Mouse (Mus musculus): Measurements from ENCODE around the gene Ankrd44. TPM values are rescaled to one million over a fixed set of nuclear protein-coding genes. Genes with fewer than 3 reads are reported as not detected.

The Ankrd44 gene
- polyA plus RNA-seq, 1 experiment from 2014 or later, result 16.7 TPM

- no peaks in the 10 kb centered on the region for H3K9me3 ChIP-seq
- no peaks in the 10 kb centered on the region for H3K27me3 ChIP-seq
- no peak overlapping the region for H3K9ac ChIP-seq
- no peak overlapping the region for H3K4me3 ChIP-seq
- peaks cover 30% of the 10 kb centered on the region for H3K4me1 ChIP-seq (replicated peaks)
- H3K36me3 ChIP-seq, result no peaks in the 10 kb centered on the region
- no peak for ATAC-seq (ENCODE audit: low read depth)
- H3K27ac ChIP-seq (replicated peaks), result no peak overlapping the region
- 88% methylated on average over 3 of the region's 3 CpGs for whole genome bisulfite sequencing
- H3K4me2 ChIP-seq, result no peak overlapping the region
These were observed 70.2 kb downstream of the Ankrd44 start for GRCm38 (mm10) chr1:54855970-54856369.

DNA sequence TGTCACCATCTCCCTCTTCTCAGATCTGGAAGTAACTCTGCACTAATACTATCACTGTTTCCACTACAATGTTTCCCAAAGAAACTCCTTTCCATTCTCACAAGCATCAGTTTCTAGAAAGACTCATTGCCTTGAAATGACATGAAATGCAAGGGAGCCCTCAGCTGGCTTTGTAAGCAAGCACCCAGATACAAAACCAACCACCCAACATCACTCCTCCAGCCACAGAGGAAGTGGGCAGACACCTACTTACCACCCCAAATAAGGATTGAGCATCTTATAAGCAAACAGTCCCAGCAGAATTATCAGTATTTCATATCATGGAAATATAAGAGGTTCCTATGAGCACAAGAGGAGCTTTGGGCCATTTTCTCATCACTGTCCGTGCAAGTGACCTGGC, 71.8 kb downstream of the Ankrd44 start:
- Histone ChIP-seq H3K27me3 (no peaks in the 10 kb centered on the region), H3K27ac (replicated peaks) (no peak overlapping the region), H3K4me3 (no peak overlapping the region), H3K9ac (no peak overlapping the region), H3K4me2 (no peak overlapping the region), H3K36me3 (no peaks in the 10 kb centered on the region), H3K9me3 (no peaks in the 10 kb centered on the region), H3K4me1 (replicated peaks) (peaks cover 37% of the 10 kb centered on the region)
- no peak for ATAC-seq (ENCODE audit: low read depth)
- 88% methylated on average over 1 of the region's 1 CpGs for WGBS

DNA sequence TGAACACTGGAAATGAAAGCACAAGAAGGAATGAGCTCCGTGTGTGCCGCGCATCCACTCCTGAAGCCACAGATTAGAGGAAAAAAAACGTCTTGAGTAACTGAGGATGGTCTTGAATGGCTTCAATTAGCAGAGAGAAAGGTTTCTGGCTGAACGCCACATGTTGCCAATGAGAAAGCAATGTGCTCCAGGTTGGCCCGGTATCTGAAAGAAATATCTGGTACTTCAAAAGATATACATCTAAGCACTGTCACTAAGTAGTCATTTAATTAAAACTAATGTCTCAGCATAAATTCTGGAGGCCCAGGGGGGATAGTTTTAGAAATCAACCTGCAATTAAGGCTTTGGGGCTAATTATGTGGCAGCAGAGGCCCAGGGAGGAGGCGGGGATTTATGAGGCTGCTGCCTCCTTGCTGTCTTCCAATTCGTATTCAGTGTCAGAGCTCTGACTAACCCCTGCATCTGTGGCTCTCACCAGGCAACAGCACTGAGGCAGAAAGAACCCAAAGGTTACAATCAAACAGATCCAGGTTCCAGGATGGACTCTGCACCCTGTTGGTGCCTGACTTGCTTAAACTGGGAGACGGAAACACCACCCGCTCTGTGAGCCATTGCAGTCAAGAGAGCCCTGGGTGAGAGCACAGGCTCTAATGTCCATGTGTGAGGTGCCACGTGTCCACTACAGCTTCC, 72.7 kb downstream of the Ankrd44 start:
- Histone ChIP-seq H3K4me2 (no peak overlapping the region), H3K9me3 (no peaks in the 10 kb centered on the region), H3K9ac (no peak overlapping the region), H3K4me3 (no peak overlapping the region), H3K36me3 (no peaks in the 10 kb centered on the region), H3K4me1 (replicated peaks) (peaks cover 37% of the 10 kb centered on the region), H3K27ac (replicated peaks) (peak overlapping the region; percentile 47), H3K27me3 (no peaks in the 10 kb centered on the region)
- ATAC-seq (ENCODE audit: low read depth), result peak; percentile 85
- WGBS, result 39% methylated on average over 11 of the region's 11 CpGs

DNA sequence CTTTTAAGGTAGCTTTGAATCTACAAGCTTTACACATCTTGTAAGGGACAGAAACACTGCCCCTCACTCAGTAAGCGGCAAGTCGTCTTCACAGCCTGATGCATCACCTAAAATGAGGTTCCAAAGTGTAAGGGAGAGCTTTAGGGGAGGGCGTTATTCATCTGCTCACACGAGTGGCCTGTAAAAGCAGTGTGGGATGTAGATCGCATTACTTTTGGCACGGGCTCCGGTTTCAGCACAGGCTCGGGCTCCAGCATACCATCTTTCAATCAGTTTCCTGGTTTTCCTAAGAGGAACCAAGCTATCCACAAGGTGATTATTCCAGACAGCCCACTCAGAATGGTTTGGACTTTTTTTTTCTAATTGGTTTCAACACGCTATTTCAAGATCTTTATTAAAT, 74.6 kb downstream of the Ankrd44 start:
- Histone ChIP-seq H3K27ac (replicated peaks) (no peak overlapping the region), H3K4me2 (no peak overlapping the region), H3K9ac (no peak overlapping the region), H3K9me3 (no peaks in the 10 kb centered on the region), H3K27me3 (no peaks in the 10 kb centered on the region), H3K4me3 (no peak overlapping the region), H3K4me1 (replicated peaks) (peaks cover 37% of the 10 kb centered on the region), H3K36me3 (no peaks in the 10 kb centered on the region)
- 69% methylated on average over 9 of the region's 9 CpGs for WGBS
- ATAC-seq (ENCODE audit: low read depth), result no peak

DNA sequence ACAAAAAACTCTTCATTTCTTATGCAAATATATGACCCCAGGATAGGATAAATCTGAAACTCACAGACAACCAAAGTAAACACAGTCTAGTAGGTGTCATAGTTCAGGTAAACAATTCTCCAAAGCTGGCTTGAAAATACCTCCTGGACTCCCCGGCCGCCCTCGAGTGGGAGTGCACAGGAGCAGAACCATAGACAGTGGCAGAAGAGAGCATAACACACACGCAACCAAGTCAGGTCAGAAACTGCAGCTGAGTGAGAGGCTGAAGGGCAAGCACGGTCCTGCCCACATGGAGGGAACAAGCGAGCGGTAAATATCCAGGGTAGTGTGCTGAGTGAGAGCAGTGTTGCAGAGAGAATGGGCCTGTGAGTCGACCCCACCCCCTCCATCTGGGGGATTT, 76.1 kb downstream of the Ankrd44 start:
- Histone ChIP-seq H3K9me3 (no peaks in the 10 kb centered on the region), H3K9ac (no peak overlapping the region), H3K4me2 (no peak overlapping the region), H3K36me3 (no peaks in the 10 kb centered on the region), H3K27me3 (no peaks in the 10 kb centered on the region), H3K4me3 (no peak overlapping the region), H3K4me1 (replicated peaks) (peaks cover 37% of the 10 kb centered on the region), H3K27ac (replicated peaks) (no peak overlapping the region)
- ATAC-seq (ENCODE audit: low read depth), result no peak
- WGBS, result 44% methylated on average over 8 of the region's 8 CpGs

GRCm38 (mm10) chr1:54847238-54847637, 78.9 kb downstream of the Ankrd44 start:
- Histone ChIP-seq H3K4me2 (no peak overlapping the region), H3K9me3 (no peaks in the 10 kb centered on the region), H3K9ac (no peak overlapping the region), H3K27ac (replicated peaks) (no peak overlapping the region), H3K4me3 (no peak overlapping the region), H3K27me3 (no peaks in the 10 kb centered on the region), H3K36me3 (no peaks in the 10 kb centered on the region), H3K4me1 (replicated peaks) (peaks cover 23% of the 10 kb centered on the region)
- WGBS, result 93% methylated on average over 1 of the region's 1 CpGs
- no peak for ATAC-seq (ENCODE audit: low read depth)

- 80% methylated on average over 5 of the region's 5 CpGs for WGBS
- Histone ChIP-seq H3K9ac (no peak overlapping the region), H3K36me3 (no peaks in the 10 kb centered on the region), H3K4me2 (no peak overlapping the region), H3K27me3 (no peaks in the 10 kb centered on the region), H3K9me3 (no peaks in the 10 kb centered on the region), H3K27ac (replicated peaks) (no peak overlapping the region), H3K4me3 (no peak overlapping the region), H3K4me1 (replicated peaks) (peaks cover 21% of the 10 kb centered on the region)
- no peak for ATAC-seq (ENCODE audit: low read depth)
These were observed 79.7 kb downstream of the Ankrd44 start for GRCm38 (mm10) chr1:54846346-54847000.

DNA sequence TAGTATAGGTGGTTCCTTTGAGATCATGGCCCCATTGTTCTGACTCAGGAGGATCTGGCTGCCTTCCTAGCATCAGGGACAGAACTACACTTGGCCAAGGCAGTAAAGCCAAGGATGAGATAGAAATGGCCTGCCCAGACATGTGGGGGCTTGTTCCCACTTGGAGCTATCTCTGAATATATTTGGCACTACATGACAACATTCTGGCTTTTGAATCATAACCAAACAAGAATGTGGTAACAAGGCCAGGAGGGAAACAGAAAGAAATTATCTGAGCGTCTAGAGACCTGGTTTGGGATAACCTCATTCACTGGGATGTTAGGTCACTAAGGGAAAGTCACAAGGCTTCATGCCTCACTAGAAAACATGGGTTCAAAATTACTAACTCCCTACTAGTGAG, 81.8 kb downstream of the Ankrd44 start:
- ATAC-seq (ENCODE audit: low read depth), result no peak
- no peak overlapping the region for H3K9ac ChIP-seq
- WGBS, result 92% methylated on average over 1 of the region's 1 CpGs

GRCm38 (mm10) chr1:54842765-54843461, 83.3 kb downstream of the Ankrd44 start:
- Histone ChIP-seq H3K36me3 (no peaks in the 10 kb centered on the region), H3K4me3 (no peak overlapping the region), H3K4me1 (replicated peaks) (peaks cover 9% of the 10 kb centered on the region), H3K9ac (no peak overlapping the region), H3K9me3 (no peaks in the 10 kb centered on the region), H3K4me2 (no peak overlapping the region), H3K27ac (replicated peaks) (no peak overlapping the region), H3K27me3 (no peaks in the 10 kb centered on the region)
- WGBS, result 66% methylated on average over 7 of the region's 7 CpGs
- 0 out of 2 replicates have a peak, but pooled peaks have one; percentile 34 for ATAC-seq (ENCODE audit: low read depth)

More for the DNA sequence above, 81.8 kb downstream of the Ankrd44 start:
- H3K27ac ChIP-seq (replicated peaks), result no peak overlapping the region
- H3K4me3 ChIP-seq, result no peak overlapping the region
- no peaks in the 10 kb centered on the region for H3K36me3 ChIP-seq
- no peak overlapping the region for H3K4me2 ChIP-seq
- H3K9me3 ChIP-seq, result no peaks in the 10 kb centered on the region
- H3K27me3 ChIP-seq, result no peaks in the 10 kb centered on the region
- peaks cover 9% of the 10 kb centered on the region for H3K4me1 ChIP-seq (replicated peaks)

GRCm38 (mm10) chr1:54841788-54842187, 84.4 kb downstream of the Ankrd44 start:
- no peak overlapping the region for H3K9ac ChIP-seq
- no peaks in the 10 kb centered on the region for H3K9me3 ChIP-seq
- H3K4me2 ChIP-seq, result no peak overlapping the region
- H3K27ac ChIP-seq (replicated peaks), result no peak overlapping the region
- no peaks in the 10 kb centered on the region for H3K36me3 ChIP-seq
- 57% methylated on average over 5 of the region's 5 CpGs for WGBS
- no peaks in the 10 kb centered on the region for H3K27me3 ChIP-seq
- ATAC-seq (ENCODE audit: low read depth), result no peak
- H3K4me1 ChIP-seq (replicated peaks), result peaks cover 9% of the 10 kb centered on the region
- no peak overlapping the region for H3K4me3 ChIP-seq

GRCm38 (mm10) chr1:54840040-54840439, 86.1 kb downstream of the Ankrd44 start:
- H3K4me1 ChIP-seq (replicated peaks), result peaks cover 9% of the 10 kb centered on the region
- no peak overlapping the region for H3K9ac ChIP-seq
- WGBS, result 77% methylated on average over 2 of the region's 2 CpGs
- no peaks in the 10 kb centered on the region for H3K36me3 ChIP-seq
- H3K27me3 ChIP-seq, result no peaks in the 10 kb centered on the region
- H3K4me3 ChIP-seq, result no peak overlapping the region
- no peaks in the 10 kb centered on the region for H3K9me3 ChIP-seq
- H3K27ac ChIP-seq (replicated peaks), result no peak overlapping the region
- ATAC-seq (ENCODE audit: low read depth), result no peak
- H3K4me2 ChIP-seq, result no peak overlapping the region

GRCm38 (mm10) chr1:54838486-54838805, 87.7 kb downstream of the Ankrd44 start:
- no peak overlapping the region for H3K4me2 ChIP-seq
- H3K36me3 ChIP-seq, result no peaks in the 10 kb centered on the region
- ATAC-seq (ENCODE audit: low read depth), result no peak
- no peaks in the 10 kb centered on the region for H3K27me3 ChIP-seq
- no peak overlapping the region for H3K4me3 ChIP-seq
- no peak overlapping the region for H3K27ac ChIP-seq (replicated peaks)
- WGBS, result 87% methylated on average over 6 of the region's 6 CpGs
- no peaks in the 10 kb centered on the region for H3K9me3 ChIP-seq
- peaks cover 16% of the 10 kb centered on the region for H3K4me1 ChIP-seq (replicated peaks)
- no peak overlapping the region for H3K9ac ChIP-seq

Data from neural tube, embryonic 13.5 days (tissue).